Mouse (Mus musculus) urinary bladder, adult 18-20 months (tissue): ENCODE data around the gene Zic3.

ENCODE experiments used
- DNase-seq, 2 experiments: peaks; one replicate each; pipeline ENCODE4 v3.0.0; 2022; ENCODE audit warnings: low spot score in 2 of 2, mixed read lengths in 2 of 2

The Zic3 gene

GRCm38 (mm10) chrX:58022400-58022799, at the start of gene Zic3:
Zic3 (plus strand) TSS chrX:58022700.
- DNase-seq: no peak

- DNase-seq: no peak
Observed at GRCm38 (mm10) chrX:57982351-57982750, 40.1 kb upstream of the Zic3 start.

DNA sequence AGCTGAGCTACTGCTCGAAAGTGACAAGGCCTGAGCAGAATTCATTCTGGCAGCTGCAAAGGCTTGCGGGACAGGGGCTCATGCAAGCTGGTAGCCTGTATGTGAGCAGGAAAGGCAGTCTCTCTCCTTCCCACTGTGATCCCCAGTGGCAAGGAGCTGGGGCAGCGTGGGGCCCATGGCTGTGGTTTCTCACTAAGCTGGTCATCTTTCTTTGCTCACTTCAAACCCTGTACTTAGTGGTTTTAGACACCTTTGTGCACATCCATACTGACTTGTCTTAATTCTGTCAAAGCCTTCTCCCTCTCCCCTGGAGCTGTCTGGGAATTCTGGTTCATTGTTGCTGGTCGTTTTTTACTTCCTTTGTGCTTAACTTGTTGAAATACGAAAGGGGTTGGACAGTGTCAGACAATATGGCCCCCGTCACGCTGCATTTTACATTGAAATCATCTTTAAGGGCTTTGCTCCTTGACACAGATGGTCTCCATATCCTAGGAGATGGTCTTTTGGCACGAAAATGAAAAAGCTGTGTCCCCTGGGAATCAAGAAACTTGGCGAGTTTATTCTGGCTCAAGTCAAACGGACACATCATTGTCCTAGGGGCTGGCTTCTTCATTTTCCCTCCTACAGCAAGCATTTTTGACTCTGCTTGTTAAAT, 34.9 kb upstream of the Zic3 start:
- no peak for DNase-seq

DNA sequence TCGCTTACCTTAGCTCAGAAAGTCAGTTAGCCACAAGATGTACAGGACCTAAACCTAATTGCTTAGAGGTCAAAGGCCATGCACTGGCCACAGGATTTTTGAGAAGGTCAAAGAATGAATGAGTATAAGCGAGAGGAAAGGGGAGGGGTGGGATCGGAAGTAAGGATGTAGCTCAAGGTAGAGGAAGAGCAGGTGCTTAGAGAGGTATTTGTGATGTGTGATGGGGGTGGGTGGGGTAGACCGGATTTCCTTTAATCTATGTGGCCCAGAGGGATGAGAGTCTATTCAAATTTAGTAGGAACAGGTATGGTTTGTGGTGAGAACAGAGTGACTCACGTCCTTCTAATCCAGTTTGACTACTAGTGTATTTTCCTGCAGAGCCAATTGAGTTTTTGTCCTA, 9.1 kb upstream of the Zic3 start:
- DNase-seq: no peak

GRCm38 (mm10) chrX:58014093-58014492, 8.4 kb upstream of the Zic3 start:
- DNase-seq: no peak

DNA sequence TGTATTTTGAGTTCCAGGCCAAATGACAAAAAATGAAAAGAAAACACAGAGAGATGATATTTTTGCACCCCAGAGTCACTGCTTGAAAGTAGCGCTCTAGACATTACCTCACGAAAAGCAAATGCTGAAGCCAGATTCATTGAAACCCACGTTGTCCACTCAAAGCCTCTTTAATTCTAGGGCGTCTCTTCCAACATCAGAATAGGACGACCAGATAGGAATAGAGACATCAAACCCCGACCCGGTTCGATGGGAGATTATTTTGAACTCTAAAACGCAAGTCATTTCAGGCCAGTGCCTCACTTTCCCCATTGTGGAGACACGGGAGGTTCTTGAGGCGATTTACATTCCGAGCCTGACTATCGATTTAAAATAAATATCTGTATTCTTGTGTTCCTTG, 7.7 kb upstream of the Zic3 start:
- no peak for DNase-seq

GRCm38 (mm10) chrX:58015336-58015945, 7.1 kb upstream of the Zic3 start:
- DNase-seq: no peak

GRCm38 (mm10) chrX:58018720-58019119, 3.8 kb upstream of the Zic3 start:
- DNase-seq: no peak

DNA sequence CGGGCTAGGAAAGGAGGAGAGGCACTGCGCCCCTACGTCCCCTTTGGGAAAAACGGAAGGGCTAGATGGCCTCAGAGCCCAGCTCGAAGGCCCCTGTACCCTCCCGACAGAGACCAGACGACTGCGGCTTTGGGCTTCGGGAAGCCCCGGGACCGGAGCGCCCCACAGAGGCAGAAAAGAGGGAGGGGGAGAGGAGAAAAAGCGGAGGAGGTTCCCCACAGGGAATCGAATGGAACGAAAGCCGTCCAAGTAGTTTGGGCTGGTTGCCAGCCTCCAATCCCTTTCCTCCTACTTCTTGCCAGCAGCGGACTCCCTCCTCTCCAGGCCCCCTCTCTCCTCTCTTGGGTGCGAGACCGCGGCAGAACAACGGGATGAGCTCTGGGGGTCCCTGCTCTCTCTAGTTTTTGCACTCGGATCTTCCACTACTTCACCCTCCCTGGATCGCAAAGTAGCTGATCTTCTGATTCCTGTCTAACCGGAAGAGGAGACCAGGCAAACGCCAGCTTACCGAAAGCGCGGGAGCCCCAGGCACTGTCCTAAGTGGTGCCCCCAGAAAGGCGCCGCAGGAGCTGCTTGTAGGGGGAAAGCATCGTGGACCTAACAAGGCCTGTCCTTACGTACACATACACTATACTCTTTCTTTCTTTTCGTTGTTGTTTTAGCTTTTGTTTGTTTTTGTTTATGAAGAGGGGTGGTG, 3.1 kb upstream of the Zic3 start:
- DNase-seq: no peak

DNA sequence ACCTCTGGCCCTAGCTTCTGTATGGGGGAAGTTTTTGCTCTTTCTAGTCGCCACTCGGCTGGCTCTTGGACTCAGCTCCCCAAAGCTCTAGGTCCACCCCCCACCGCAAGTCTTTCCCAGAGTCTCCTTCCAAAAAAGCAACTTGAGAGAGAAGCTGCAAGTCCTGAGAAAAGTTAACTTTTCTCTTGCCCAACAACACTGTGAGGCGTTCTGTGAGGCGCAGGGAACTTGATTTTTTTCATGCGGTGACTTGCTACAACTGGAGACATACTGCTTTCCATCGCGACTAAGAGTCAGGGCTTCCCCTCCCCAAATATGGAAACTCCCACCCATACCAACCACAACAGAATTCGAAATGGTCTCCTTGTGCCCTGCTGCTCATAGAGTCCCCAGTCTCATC, 5.1 kb downstream of the Zic3 start:
- DNase-seq: no peak

GRCm38 (mm10) chrX:58028082-58028481, 5.6 kb downstream of the Zic3 start:
- DNase-seq: no peak

DNA sequence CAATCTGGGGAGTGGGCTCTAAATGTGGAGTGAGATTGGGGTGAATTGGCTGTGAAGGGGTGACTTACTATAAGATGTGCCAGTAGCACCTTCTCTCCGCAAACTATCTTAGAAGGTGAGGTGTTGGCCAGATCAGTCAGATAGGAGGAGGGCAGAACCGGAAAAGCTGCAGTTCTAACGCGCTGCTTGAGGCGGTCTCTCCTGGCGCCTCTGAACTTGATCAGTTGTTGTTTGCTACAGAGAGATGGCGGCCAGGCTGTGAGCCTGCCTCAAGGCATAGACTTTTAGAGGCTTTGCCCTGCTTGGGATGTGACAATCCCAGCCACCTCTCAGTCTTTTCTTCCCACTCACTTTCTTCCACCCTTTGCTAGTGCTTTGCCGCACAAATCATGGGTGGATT, 6.4 kb downstream of the Zic3 start:
- DNase-seq: no peak

- peak in 1 of 2 experiments; percentile 17 for DNase-seq
Observed at GRCm38 (mm10) chrX:58030100-58030834, 7.8 kb downstream of the Zic3 start.

- no peak for DNase-seq
Observed at GRCm38 (mm10) chrX:58030835-58031670, 8.6 kb downstream of the Zic3 start.

- no peak for DNase-seq
Observed at GRCm38 (mm10) chrX:58031671-58032605, 9.4 kb downstream of the Zic3 start.

- no peak for DNase-seq
Observed at GRCm38 (mm10) chrX:58032622-58033021, 10.1 kb downstream of the Zic3 start.

- DNase-seq: no peak
Observed at GRCm38 (mm10) chrX:58033521-58033920, 11.0 kb downstream of the Zic3 start.

DNA sequence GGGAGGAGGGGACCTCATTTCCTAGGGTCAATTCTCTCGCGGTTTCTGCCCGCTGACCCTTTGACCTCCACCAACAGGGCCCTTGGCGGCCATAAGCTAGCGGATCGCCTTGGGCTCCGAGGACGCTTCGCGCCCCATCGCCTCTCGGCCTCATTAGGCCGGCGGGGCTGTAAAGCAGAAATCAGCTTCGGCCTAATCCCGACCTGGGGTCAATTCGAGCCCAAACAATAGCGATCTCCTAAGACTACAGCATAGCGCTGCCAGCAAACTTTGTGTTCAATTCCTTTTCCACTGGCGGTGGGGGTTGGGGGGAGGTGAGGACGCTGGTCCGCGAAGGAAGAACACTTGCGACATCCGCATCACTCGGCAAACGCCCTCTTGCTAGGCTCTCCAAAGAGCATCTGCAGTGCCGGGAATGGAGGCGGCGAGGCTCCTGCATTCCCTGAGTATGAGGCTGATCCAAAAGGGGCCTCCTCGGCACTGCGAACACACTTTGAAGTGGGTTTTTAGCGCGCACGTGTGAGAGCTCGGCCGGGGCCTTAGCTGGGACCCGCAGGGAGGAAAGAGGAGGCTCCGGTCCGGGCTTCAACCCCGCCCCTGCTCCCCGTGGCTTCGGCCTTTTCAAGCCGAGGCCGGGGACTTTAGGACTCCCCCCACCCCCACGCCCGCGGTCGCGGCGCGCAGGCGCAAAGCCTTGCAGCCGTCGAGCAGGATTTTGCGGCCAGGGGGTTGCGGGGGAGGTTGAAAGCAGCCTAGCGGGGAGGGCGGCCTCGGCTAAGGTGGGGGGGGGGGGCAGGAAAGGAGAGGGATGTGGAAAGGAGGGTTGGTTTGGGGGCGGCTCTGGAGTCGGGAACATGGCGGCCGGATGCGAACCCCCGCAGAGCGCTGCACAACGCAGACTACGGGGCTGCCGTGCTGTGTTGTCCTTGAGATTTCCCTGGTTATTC, 15.8 kb downstream of the Zic3 start:
- no peak for DNase-seq

GRCm38 (mm10) chrX:58039703-58040102, 17.2 kb downstream of the Zic3 start:
- DNase-seq: no peak
